Mouse (Mus musculus): ENCODE data around the gene Dnaic2.

Dnaic2 gene

GRCm38 (mm10) chr11:114769911-114770310 lies 42.7 kb downstream of the Dnaic2 start:
- POLR2A ChIA-PET: interaction anchor here in 2 of 4 experiments (1.2 to 1.8 kb wide), 2 partner anchors 11 to 13 kb away, joined by 3 to 4 read pairs; no protein-coding TSS in a partner anchor
- CTCF ChIA-PET: interaction anchor here in 3 of 4 experiments (0.6 to 1.8 kb wide), 5 partner anchors 19 to 157 kb away, joined by 3 to 6 read pairs (median 5); no protein-coding TSS in a partner anchor

- ChIA-PET CTCF (interaction anchor here in 2 of 4 experiments (0.6 to 0.9 kb wide), 3 partner anchors 27 to 277 kb away, joined by 4 to 7 read pairs (median 5); no protein-coding TSS in a partner anchor), POLR2A (no interaction called here)
Measured at GRCm38 (mm10) chr11:114771896-114772295, 44.7 kb downstream of the Dnaic2 start.

- ChIA-PET CTCF (interaction anchor here in 2 of 4 experiments (1.2 to 2.3 kb wide), 2 partner anchors 15 to 35 kb away, joined by 3 to 7 read pairs; partner anchors contain the start of gene Btbd17 (in 1 of the 2)), POLR2A (interaction anchor here in 1 of 4 experiments (1.3 kb wide), 1 partner anchor 10 kb away, joined by 4 read pairs; no protein-coding TSS in a partner anchor)
Measured at GRCm38 (mm10) chr11:114780076-114780475, 52.9 kb downstream of the Dnaic2 start.

GRCm38 (mm10) chr11:114785892-114786291 lies 58.7 kb downstream of the Dnaic2 start:
- ChIA-PET CTCF (interaction anchor here (0.5 to 2.0 kb wide), 23 partner anchors 9 to 178 kb away, joined by 3 to 12 read pairs (median 4); partner anchors contain the start of genes Btbd17 (in 1 of the 4) and Kif19a (in 1 of the 4)), POLR2A (interaction anchor here in 2 of 4 experiments (0.6 to 1.4 kb wide), 6 partner anchors 9 to 47 kb away, joined by 3 to 7 read pairs (median 4); no protein-coding TSS in a partner anchor)

DNA sequence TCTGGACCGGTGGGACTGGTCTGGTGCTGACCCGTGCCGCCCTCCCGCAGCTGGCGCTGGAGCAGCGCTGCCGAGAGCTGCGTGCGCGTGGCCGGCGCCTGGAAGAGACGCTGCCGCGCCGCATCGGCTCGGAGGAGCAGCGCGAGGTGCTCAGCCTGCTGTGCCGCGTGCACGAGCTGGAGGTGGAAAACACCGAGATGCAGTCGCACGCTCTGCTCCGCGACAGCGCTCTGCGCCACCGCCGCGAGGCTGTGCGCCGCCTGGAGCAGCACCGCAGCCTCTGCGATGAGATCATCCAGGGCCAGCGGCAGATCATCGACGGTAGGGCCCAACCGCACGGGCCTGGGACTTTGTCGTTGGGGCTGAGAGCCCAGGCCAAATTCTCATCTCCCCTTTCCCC lies 59.1 kb downstream of the Dnaic2 start:
- POLR2A ChIA-PET: interaction anchor here in 1 of 4 experiments (0.6 to 1.4 kb wide), 5 partner anchors 8 to 48 kb away, joined by 3 to 7 read pairs (median 3); no protein-coding TSS in a partner anchor
- CTCF ChIA-PET: interaction anchor here in 3 of 4 experiments (0.6 to 2.0 kb wide), 17 partner anchors 8 to 179 kb away, joined by 3 to 12 read pairs (median 4); partner anchors contain the start of gene Btbd17 (in 1 of the 3)

DNA sequence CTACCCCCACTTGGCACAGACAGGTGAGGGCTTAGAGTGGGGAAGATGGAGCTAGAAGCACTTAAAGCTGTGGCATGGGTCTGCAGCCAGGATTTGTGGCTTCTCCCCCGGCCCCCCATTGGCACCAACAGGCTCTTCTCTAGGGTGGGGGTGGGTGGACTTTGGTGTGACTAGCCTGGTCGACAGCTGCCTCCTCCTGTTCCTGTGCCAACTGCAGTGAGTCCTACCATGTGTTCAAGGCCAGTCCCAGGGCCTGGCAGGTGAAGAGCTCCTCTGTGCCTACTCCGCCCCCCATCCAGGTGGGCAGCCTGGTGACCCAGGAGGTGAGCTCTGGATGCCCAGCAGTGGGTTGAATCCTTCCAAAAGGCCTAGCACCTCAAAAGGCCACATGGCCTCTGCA lies 60.4 kb downstream of the Dnaic2 start:
- ChIA-PET CTCF (interaction anchor here in 2 of 4 experiments (0.7 to 1.5 kb wide), 2 partner anchors 42 kb away, joined by 4 read pairs; no protein-coding TSS in a partner anchor), POLR2A (interaction anchor here in 1 of 4 experiments (0.9 kb wide), 1 partner anchor 114 kb away, joined by 3 read pairs; no protein-coding TSS in a partner anchor)

DNA sequence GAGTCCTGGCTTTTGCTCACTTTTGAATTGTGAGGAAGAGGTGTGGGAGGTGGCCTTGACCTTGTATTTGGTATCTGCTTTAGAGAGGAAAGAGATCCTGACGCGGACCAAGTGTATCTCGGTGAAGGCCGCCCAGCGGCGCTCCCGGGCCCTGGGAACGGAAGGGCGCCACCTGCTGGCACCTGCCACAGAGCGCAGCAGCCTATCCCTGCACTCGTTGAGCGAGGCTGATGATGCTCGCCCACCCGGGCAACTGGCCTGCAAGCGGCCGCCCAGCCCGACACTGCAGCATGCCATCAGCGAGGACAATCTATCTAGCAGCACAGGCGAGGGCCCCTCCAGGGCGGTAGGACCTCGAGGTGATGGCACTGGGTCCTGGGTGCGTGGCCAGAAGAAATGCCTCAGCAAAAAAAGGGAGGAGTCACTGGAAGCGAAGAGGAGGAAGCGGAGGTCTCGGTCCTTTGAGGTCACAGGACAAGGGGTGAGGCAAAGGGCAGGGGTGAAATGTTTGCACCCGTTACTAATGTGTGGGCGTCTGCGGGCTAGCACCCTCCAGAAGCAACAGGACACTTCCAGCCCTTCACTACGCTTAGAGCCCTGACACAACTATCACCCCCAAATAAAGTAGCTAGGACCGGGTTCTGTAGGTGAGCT lies 62.0 kb downstream of the Dnaic2 start:
- CTCF ChIA-PET: interaction anchor here (0.5 to 4.3 kb wide), 12 partner anchors 19 to 121 kb away, joined by 3 to 23 read pairs (median 3); partner anchors contain the start of gene Rpl38 (in 1 of the 4)

DNA sequence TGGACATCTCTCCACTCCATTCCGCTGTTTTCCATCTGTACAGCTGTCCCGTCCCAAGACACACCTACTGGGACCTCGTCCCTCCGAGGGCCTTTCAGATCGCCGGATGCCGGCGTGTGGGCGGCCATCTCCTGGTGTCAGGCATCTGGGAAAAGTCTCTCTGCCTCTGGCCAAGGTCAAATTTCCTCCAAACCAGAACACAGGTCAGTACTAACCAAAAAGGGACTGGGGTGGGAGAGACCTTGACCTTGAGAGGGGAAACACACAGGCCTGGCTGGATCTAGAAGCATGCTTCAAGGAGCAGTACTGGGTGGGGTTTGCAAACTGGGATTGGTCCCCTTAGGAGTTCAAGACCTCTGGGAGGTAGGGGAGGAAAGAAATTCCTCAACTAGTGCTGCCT lies 62.5 kb downstream of the Dnaic2 start:
- POLR2A ChIA-PET: interaction anchor here in 2 of 4 experiments (1.0 to 2.7 kb wide), 5 partner anchors 23 to 83 kb away, joined by 3 to 13 read pairs (median 3); no protein-coding TSS in a partner anchor
- CTCF ChIA-PET: interaction anchor here (0.5 to 4.3 kb wide), 12 partner anchors 22 to 121 kb away, joined by 3 to 23 read pairs (median 4); partner anchors contain the start of gene Rpl38 (in 1 of the 4)

More for the DNA sequence above, 62.0 kb downstream of the Dnaic2 start:
- POLR2A ChIA-PET: interaction anchor here in 2 of 4 experiments (0.6 to 2.7 kb wide), 4 partner anchors 42 to 103 kb away, joined by 3 to 13 read pairs (median 5); no protein-coding TSS in a partner anchor

- ChIA-PET POLR2A (interaction anchor here in 3 of 4 experiments (0.7 to 2.7 kb wide), 8 partner anchors 12 to 122 kb away, joined by 3 to 13 read pairs (median 4); partner anchors contain the start of gene Rpl38 (in 1 of the 3)), CTCF (interaction anchor here (0.5 to 4.3 kb wide), 22 partner anchors 9 to 291 kb away, joined by 3 to 23 read pairs (median 4); partner anchors contain the start of genes Gpr142 (in 1 of the 4) and Rpl38 (in 1 of the 4))
Measured at GRCm38 (mm10) chr11:114790171-114790570, 63.0 kb downstream of the Dnaic2 start.

DNA sequence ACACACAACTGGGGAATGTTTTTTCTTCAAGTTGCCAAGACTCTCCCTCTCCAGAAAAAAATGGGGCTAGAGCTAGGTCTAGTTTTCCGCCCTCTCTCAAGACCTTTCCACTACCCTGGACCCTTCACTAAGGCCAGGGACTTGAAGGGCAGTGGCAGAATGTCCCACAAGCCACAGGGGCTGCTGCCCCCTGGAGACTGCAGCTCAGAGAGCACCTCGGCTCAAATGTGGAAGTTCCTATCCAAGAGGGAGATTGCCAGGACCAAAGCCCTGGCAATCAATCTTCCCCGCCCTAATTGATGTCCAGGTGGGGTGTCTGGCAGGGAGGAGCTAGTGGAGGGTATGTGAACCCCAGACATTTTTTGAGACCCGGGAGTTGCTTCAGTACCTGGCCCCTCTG lies 63.6 kb downstream of the Dnaic2 start:
- ChIA-PET CTCF (interaction anchor here (0.6 to 4.3 kb wide), 20 partner anchors 9 to 1446 kb away, joined by 3 to 23 read pairs (median 5); partner anchors contain the start of genes Gpr142 (in 1 of the 4) and Rpl38 (in 1 of the 4)), POLR2A (interaction anchor here in 3 of 4 experiments (0.5 to 2.7 kb wide), 12 partner anchors 12 to 312 kb away, joined by 3 to 15 read pairs (median 4); partner anchors contain the start of gene Rpl38 (in 1 of the 3))

- POLR2A ChIA-PET: interaction anchor here in 3 of 4 experiments (0.5 to 2.7 kb wide), 16 partner anchors 9 to 312 kb away, joined by 3 to 15 read pairs (median 4); partner anchors contain the start of gene Rpl38 (in 1 of the 3)
- CTCF ChIA-PET: interaction anchor here (0.6 to 4.3 kb wide), 21 partner anchors 8 to 290 kb away, joined by 3 to 23 read pairs (median 5); partner anchors contain the start of genes Gpr142 (in 1 of the 4) and Rpl38 (in 1 of the 4)
Measured at GRCm38 (mm10) chr11:114791351-114791889, 64.2 kb downstream of the Dnaic2 start.

DNA sequence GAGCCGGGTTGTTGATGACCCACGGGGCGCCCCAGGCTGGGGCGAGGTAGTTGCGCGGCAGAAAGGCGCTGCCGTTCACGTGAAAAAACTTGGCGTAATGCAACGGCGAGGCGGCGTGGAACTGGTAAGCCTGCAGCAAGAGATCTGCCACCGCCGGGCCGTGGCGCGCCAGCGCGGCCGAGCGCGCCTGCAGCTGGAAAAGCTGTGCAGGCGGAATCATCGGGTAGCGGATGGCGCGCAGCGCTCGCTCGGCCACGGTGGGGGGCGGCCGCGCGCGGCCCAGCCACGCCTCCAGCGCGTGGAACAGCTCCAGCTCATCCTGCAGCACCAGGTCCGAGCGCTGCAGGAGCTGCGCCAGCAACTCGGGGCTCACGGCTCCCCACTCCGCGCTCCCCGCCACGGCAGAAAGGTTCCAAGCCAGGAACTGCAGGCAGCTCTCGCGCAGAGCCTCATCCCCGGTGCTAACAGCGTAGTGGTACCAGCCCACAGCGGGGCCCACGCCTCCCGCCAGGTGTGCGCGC lies 64.7 kb downstream of the Dnaic2 start:
- POLR2A ChIA-PET: interaction anchor here in 3 of 4 experiments (0.6 to 2.7 kb wide), 13 partner anchors 9 to 124 kb away, joined by 3 to 13 read pairs (median 4); partner anchors contain the start of gene Rpl38 (in 1 of the 3)
- CTCF ChIA-PET: interaction anchor here (0.6 to 4.3 kb wide), 16 partner anchors 8 to 289 kb away, joined by 3 to 23 read pairs (median 6); partner anchors contain the start of gene Rpl38 (in 1 of the 4)

- CTCF ChIA-PET: interaction anchor here in 2 of 4 experiments (0.6 to 2.2 kb wide), 6 partner anchors 26 to 125 kb away, joined by 3 to 8 read pairs (median 6); partner anchors contain the start of gene Rpl38 (in 1 of the 2)
Measured at GRCm38 (mm10) chr11:114792931-114793494, 65.8 kb downstream of the Dnaic2 start.

GRCm38 (mm10) chr11:114793868-114794545 lies 66.8 kb downstream of the Dnaic2 start:
- ChIA-PET CTCF (interaction anchor here in 2 of 4 experiments (1.4 to 2.2 kb wide), 4 partner anchors 8 to 119 kb away, joined by 6 to 12 read pairs (median 10); no protein-coding TSS in a partner anchor), POLR2A (interaction anchor here in 2 of 4 experiments (0.5 to 1.5 kb wide), 4 partner anchors 8 to 126 kb away, joined by 3 to 8 read pairs (median 5); partner anchors contain the start of gene Rpl38 (in 1 of the 2))

More at GRCm38 (mm10) chr11:114792931-114793494, 65.8 kb downstream of the Dnaic2 start:
- POLR2A ChIA-PET: interaction anchor here in 2 of 4 experiments (0.5 to 2.2 kb wide), 6 partner anchors 27 to 125 kb away, joined by 3 to 6 read pairs (median 4); partner anchors contain the start of gene Rpl38 (in 1 of the 2)

GRCm38 (mm10) chr11:114794691-114795090 lies 67.5 kb downstream of the Dnaic2 start:
- ChIA-PET POLR2A (interaction anchor here in 3 of 4 experiments (0.7 to 1.5 kb wide), 9 partner anchors 9 to 259 kb away, joined by 3 to 8 read pairs (median 3); no protein-coding TSS in a partner anchor), CTCF (interaction anchor here (0.8 to 2.2 kb wide), 12 partner anchors 8 to 316 kb away, joined by 3 to 15 read pairs (median 4); no protein-coding TSS in a partner anchor)

DNA sequence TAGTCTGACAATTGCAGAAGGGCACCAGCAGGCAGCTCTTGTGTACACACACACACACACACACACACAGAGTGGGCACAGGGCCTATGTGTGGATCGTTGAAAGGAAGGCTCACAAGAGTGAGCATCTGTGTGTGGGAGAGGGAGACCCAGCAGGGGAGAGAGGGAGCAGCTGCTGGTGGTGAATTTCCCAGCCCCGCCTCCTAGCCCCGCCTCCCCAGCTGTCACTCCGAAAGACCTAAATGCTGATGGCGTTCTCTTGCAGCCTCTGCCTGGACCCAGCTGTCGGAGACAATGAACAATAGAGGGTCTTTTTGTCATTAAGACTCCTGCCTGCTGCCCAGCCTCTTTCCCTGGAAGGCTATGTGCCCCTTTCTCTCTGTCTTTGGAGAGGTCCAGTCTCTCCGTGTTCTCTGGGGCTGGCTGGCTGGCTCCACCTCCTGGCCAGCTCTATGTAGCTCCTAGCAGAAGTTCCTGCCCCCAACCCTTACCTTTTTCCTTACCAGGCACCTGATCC lies 68.1 kb downstream of the Dnaic2 start:
- ChIA-PET POLR2A (interaction anchor here in 3 of 4 experiments (0.6 to 1.5 kb wide), 14 partner anchors 9 to 1044 kb away, joined by 3 to 8 read pairs (median 3); partner anchors contain the start of gene Cdc42ep4 (in 1 of the 3)), CTCF (interaction anchor here (0.5 to 2.2 kb wide), 22 partner anchors 9 to 1140 kb away, joined by 3 to 15 read pairs (median 3); no protein-coding TSS in a partner anchor)
